Mouse (Mus musculus) CD4-positive naive resting alpha-beta T cell, adult 57 days (primary cell): ENCODE data around the gene Ppbp. TPM values are rescaled to one million over a fixed set of nuclear protein-coding genes. Genes with fewer than 3 reads are reported as not detected.

Experiments
- total RNA-seq: library from RNA; stranded (reverse); gene quantifications from one replicate; pipeline ENCODE4 v1.2.4, GENCODE M21; 2023

Ppbp gene
- 7.9 TPM for total RNA-seq

GRCm38 (mm10) chr5:90768218-90768617, at the start of gene Ppbp:
TSS of gene Ppbp (plus strand) at chr5:90768518.

GRCm38 (mm10) chr5:90759077-90760065, 8.9 kb upstream of the Ppbp start, which contains the start of gene Cxcl5:
TSS of gene Cxcl5 (plus strand) at chr5:90759360.

GRCm38 (mm10) chr5:90771880-90772653, 3.7 kb downstream of the Ppbp start, which contains the start of gene Pf4:
TSS of gene Pf4 (plus strand) at chr5:90772435.

GRCm38 (mm10) chr5:90785659-90786588, 17.6 kb downstream of the Ppbp start, which contains the start of gene Cxcl3:
TSS of gene Cxcl3 (plus strand) at chr5:90786103.

GRCm38 (mm10) chr5:90794195-90794625, 25.9 kb downstream of the Ppbp start, which contains the start of gene Cxcl15:
TSS of gene Cxcl15 (plus strand) at chr5:90794534.

Other genes starting within 250 kb of the Ppbp start
- not detected for gene Afm, start 249.6 kb upstream of the Ppbp start, total RNA-seq
- not detected for gene 5830473C10Rik, start 207.4 kb upstream of the Ppbp start, total RNA-seq
- gene Rassf6, start 127.9 kb upstream of the Ppbp start, total RNA-seq: not detected
- gene Cxcl5, start 9.2 kb upstream of the Ppbp start, total RNA-seq: 0.62 TPM
- 4.3 TPM for gene Pf4, start 3.9 kb downstream of the Ppbp start, total RNA-seq
- gene Cxcl3, start 17.6 kb downstream of the Ppbp start, total RNA-seq: not detected
- gene Cxcl15, start 26.0 kb downstream of the Ppbp start, total RNA-seq: not detected
- gene Cxcl1, start 122.7 kb downstream of the Ppbp start, total RNA-seq: 0.65 TPM
- gene Cxcl2, start 135.4 kb downstream of the Ppbp start, total RNA-seq: 7.3 TPM
- gene Mthfd2l, start 162.6 kb downstream of the Ppbp start, total RNA-seq: 4.6 TPM